Mouse (Mus musculus) lung, postnatal 0 days (tissue): Measurements from ENCODE around the gene Gjb3. TPM values are rescaled to one million over a fixed set of nuclear protein-coding genes. Genes with fewer than 3 reads are reported as not detected.
A peak's percentile ranks its signal among the peaks of the same experiment; 100 is the strongest.

ENCODE experiments used
- ATAC-seq: fragments of 200-750 bp; cut with Nextera tagmentation; 2 replicates; pipeline ENCODE4 v1.8.0; 2017; ENCODE audit warnings: moderate library complexity
- DNase-seq: peaks from one replicate; pipeline ENCODE4 v3.0.0-alpha.2; 2016; ENCODE audit warnings: low spot score
- H3K27ac ChIP-seq: fragments of 300-500 bp; sonication (generic); 2 replicates; pipeline ENCODE4 v1.5.1; 2014; ENCODE audit warnings: antibody characterized with exemption, mild to moderate bottlenecking, low read length, mixed read lengths
- H3K27me3 ChIP-seq: fragments of 300-500 bp; sonication (generic); replicated peaks from 2 replicates; pipeline ENCODE4 v1.6.1; 2014; ENCODE audit warnings: low read length, mixed read lengths; ENCODE audit not compliant: insufficient read depth
- H3K36me3 ChIP-seq: fragments of 300-500 bp; sonication (generic); 2 replicates; pipeline ENCODE4 v1.6.1; 2014; ENCODE audit warnings: low read length, mixed read lengths; ENCODE audit not compliant: insufficient read depth
- H3K4me1 ChIP-seq: fragments of 300-500 bp; sonication (generic); 2 replicates; pipeline ENCODE4 v1.6.1; 2014; ENCODE audit warnings: antibody characterized with exemption, low read depth, low read length, mixed read lengths; ENCODE audit not compliant: insufficient read depth
- H3K4me2 ChIP-seq: fragments of 300-500 bp; sonication (generic); replicated peaks from 2 replicates; pipeline ENCODE4 v1.6.1; 2014; ENCODE audit warnings: low read depth, mild to moderate bottlenecking, low read length, moderate library complexity, mixed read lengths
- H3K4me3 ChIP-seq: fragments of 300-500 bp; sonication (generic); 2 replicates; pipeline ENCODE4 v1.5.1; 2014; ENCODE audit warnings: low read depth, low read length
- H3K9ac ChIP-seq: fragments of 300-500 bp; sonication (generic); replicated peaks from 2 replicates; pipeline ENCODE4 v1.6.1; 2014; ENCODE audit warnings: low read depth, mild to moderate bottlenecking
- H3K9me3 ChIP-seq: fragments of 300-500 bp; sonication (generic); 2 replicates; pipeline ENCODE4 v1.6.1; 2016; ENCODE audit warnings: low read length, mixed read lengths
- CTCF ChIP-seq: IDR thresholded peaks from 2 replicates; pipeline ENCODE4 v1.5.1; 2016; ENCODE audit warnings: antibody characterized with exemption, mild to moderate bottlenecking
- EP300 ChIP-seq: IDR thresholded peaks from 2 replicates; pipeline ENCODE4 v1.6.1; 2016; ENCODE audit warnings: antibody characterized with exemption, mild to moderate bottlenecking, control low read depth
- WGBS: fragments of 180-500 bp; shearing (Covaris S2); extraction: QIAGEN DNeasy Blood & Tissue Kit; methylation state at CpG from one replicate; pipeline ENCODE4 v1.1.7; 2014; 5-methylcytosine and 5-hydroxymethylcytosine counted together
- polyA plus RNA-seq: library from polyadenylated mRNA; unstranded; fragments of >200 nt; fragmentation: Nextera tagmentation; extraction: Ambion mirVana; gene quantifications from 2 replicates; pipeline ENCODE4 v1.2.1, GENCODE M21; 2015

The Gjb3 gene
- polyA plus RNA-seq, 1 experiment from 2014 or later, result 2.9 TPM

DNA sequence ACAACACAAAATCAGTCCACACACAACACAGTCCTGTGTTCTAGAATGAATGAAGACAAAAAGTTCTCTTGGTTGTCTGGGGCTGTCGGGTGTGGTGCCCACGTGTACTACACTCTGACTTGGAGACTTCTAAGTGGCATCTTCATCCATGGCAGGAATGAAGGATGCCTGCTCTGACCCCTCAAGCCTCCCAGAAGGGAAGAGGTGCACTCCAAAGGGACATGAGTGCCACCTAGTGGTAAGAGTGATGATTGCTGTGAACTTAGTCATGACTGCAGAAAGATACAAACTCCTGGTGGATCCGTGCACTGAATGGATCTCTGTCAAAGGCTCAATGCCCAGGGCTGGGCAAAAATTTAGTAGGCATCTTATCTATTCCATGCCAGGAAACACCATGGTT, 11.0 kb downstream of the Gjb3 start:
- no peaks in the 10 kb centered on the region for H3K4me1 ChIP-seq
- H3K9me3 ChIP-seq, result no peaks in the 10 kb centered on the region
- H3K27ac ChIP-seq, result no peak overlapping the region
- H3K27me3 ChIP-seq, result no peaks in the 10 kb centered on the region
- H3K4me2 ChIP-seq, result no peak overlapping the region
- TF ChIP-seq CTCF (peak; percentile 96), EP300 (no peak)
- H3K9ac ChIP-seq, result no peak overlapping the region
- peak; percentile 78 for DNase-seq
- ATAC-seq, result peak; percentile 45
- H3K36me3 ChIP-seq, result no peaks in the 10 kb centered on the region
- 0% methylated on average over 3 of the region's 3 CpGs for WGBS
- no peak overlapping the region for H3K4me3 ChIP-seq

GRCm38 (mm10) chr4:127317143-127317542, 13.5 kb downstream of the Gjb3 start:
- Histone ChIP-seq H3K36me3 (no peaks in the 10 kb centered on the region), H3K9me3 (no peaks in the 10 kb centered on the region), H3K4me3 (no peak overlapping the region), H3K4me2 (no peak overlapping the region), H3K4me1 (no peaks in the 10 kb centered on the region), H3K9ac (no peak overlapping the region), H3K27ac (no peak overlapping the region), H3K27me3 (0 out of 2 replicates have a peak, but pooled peaks cover 5% of the 10 kb centered on the region)
- 44% methylated on average over 4 of the region's 4 CpGs for WGBS
- ATAC-seq (no peak), DNase-seq (no peak)
- no peak for TF ChIP-seq EP300
- peak; percentile 55 for TF ChIP-seq CTCF

- TF ChIP-seq CTCF, result no peak
- TF ChIP-seq EP300, result no peak
- Histone ChIP-seq H3K27me3 (0 out of 2 replicates have a peak, but pooled peaks cover 5% of the 10 kb centered on the region), H3K4me3 (no peak overlapping the region), H3K9me3 (no peaks in the 10 kb centered on the region), H3K9ac (no peak overlapping the region), H3K36me3 (no peaks in the 10 kb centered on the region), H3K4me2 (no peak overlapping the region), H3K27ac (no peak overlapping the region), H3K4me1 (no peaks in the 10 kb centered on the region)
- WGBS, result 77% methylated on average over 8 of the region's 8 CpGs
- DNase-seq (no peak), ATAC-seq (no peak)
Observed at GRCm38 (mm10) chr4:127315753-127316152, 14.9 kb downstream of the Gjb3 start.

GRCm38 (mm10) chr4:127314585-127314984, 16.1 kb downstream of the Gjb3 start:
- peak overlapping the region; percentile 81 for H3K4me2 ChIP-seq
- 0 out of 2 replicates have a peak, but pooled peaks cover 5% of the 10 kb centered on the region for H3K27me3 ChIP-seq
- WGBS, result 48% methylated on average over 9 of the region's 9 CpGs
- no peak for ATAC-seq
- no peaks in the 10 kb centered on the region for H3K9me3 ChIP-seq
- 0 out of 2 replicates have a peak overlapping the region, but pooled peaks have one; percentile 4 for H3K27ac ChIP-seq
- no peak overlapping the region for H3K9ac ChIP-seq
- no peak overlapping the region for H3K4me3 ChIP-seq
- DNase-seq, result no peak
- no peak for TF ChIP-seq EP300
- TF ChIP-seq CTCF, result no peak
- no peaks in the 10 kb centered on the region for H3K36me3 ChIP-seq
- no peaks in the 10 kb centered on the region for H3K4me1 ChIP-seq

DNA sequence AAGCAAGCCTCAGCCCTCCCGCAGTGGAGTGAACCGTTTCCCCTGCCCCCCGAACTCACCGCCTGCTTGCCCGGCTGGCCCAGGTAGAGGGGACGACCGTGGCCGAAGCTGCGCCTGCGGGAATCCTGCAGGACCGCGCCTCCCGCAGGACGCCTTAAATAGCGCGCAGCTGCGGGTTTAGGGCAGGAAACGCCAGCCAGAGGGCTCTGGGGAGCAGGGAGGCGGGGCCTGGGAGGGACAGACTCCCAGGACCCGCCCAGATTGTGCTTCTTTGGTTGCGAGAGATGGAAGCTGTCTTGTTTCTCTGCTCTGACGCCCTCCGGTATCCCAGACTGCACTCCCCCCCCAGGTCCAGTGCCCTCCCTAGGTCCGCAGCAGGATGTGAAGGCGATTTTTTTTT, 16.8 kb downstream of the Gjb3 start, which contains the start of gene Gja4:
Gene Gja4, minus strand, starts transcription at position 179 of the 400 bp plus-strand sequence.
- peak; percentile 73 for TF ChIP-seq CTCF
- TF ChIP-seq EP300, result no peak
- H3K27me3 ChIP-seq, result 0 out of 2 replicates have a peak, but pooled peaks cover 5% of the 10 kb centered on the region
- H3K4me2 ChIP-seq, result peak within 1 kb of the TSS; percentile 81
- peak; percentile 88 for DNase-seq
- 0 out of 2 replicates have a peak within 1 kb of the TSS, but pooled peaks have one; percentile 4 for H3K27ac ChIP-seq
- no peaks in the 10 kb centered on the region for H3K36me3 ChIP-seq
- no peaks in the 10 kb centered on the region for H3K9me3 ChIP-seq
- H3K4me1 ChIP-seq, result no peaks in the 10 kb centered on the region
- peak within 1 kb of the TSS; percentile 46 for H3K4me3 ChIP-seq
- WGBS, result under 1% methylated on average over 24 of the region's 25 CpGs
- H3K9ac ChIP-seq, result peak within 1 kb of the TSS; percentile 32
- peak; percentile 90 for ATAC-seq

GRCm38 (mm10) chr4:127312349-127312748, 18.3 kb downstream of the Gjb3 start:
- Histone ChIP-seq H3K9ac (no peak overlapping the region), H3K4me1 (no peaks in the 10 kb centered on the region), H3K4me2 (peak overlapping the region; percentile 81), H3K4me3 (peak overlapping the region; percentile 46), H3K36me3 (no peaks in the 10 kb centered on the region), H3K27me3 (0 out of 2 replicates have a peak, but pooled peaks cover 5% of the 10 kb centered on the region), H3K9me3 (no peaks in the 10 kb centered on the region), H3K27ac (no peak overlapping the region)
- WGBS, result 61% methylated on average over 24 of the region's 24 CpGs
- DNase-seq, result no peak
- ATAC-seq, result no peak
- TF ChIP-seq CTCF, result no peak
- no peak for TF ChIP-seq EP300

DNA sequence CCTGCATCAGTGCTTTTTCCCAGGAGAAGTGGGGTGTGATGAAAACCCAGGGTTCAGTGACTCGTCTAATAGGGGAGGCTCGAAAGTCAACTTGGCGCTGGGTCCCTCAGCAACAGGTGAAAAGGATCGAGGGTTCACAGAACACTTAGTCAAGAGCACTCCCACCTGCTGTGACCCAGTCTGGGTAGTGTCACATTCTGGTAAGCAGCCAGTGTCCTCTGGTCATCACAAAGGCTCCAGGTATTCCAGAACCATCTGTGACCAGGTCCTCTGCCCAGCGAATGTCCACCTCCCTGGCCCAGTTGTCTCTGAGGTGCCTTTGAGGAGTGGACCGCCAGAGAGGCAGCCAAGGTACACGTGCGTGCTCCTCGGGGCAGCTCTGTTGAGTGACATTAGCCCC, 19.1 kb downstream of the Gjb3 start:
- TF ChIP-seq EP300 (no peak), CTCF (no peak)
- ATAC-seq (no peak), DNase-seq (no peak)
- no peaks in the 10 kb centered on the region for H3K4me1 ChIP-seq
- WGBS, result 45% methylated on average over 9 of the region's 9 CpGs
- H3K4me3 ChIP-seq, result peak overlapping the region; percentile 46; the same call in 1 of the 2 replicates
- peak overlapping the region; percentile 81 for H3K4me2 ChIP-seq
- H3K27me3 ChIP-seq, result 0 out of 2 replicates have a peak, but pooled peaks cover 5% of the 10 kb centered on the region
- no peaks in the 10 kb centered on the region for H3K36me3 ChIP-seq
- no peaks in the 10 kb centered on the region for H3K9me3 ChIP-seq
- no peak overlapping the region for H3K9ac ChIP-seq
- no peak overlapping the region for H3K27ac ChIP-seq
